ENCODE assay signal across 23 mouse cellular contexts in the genomic region with DNA sequence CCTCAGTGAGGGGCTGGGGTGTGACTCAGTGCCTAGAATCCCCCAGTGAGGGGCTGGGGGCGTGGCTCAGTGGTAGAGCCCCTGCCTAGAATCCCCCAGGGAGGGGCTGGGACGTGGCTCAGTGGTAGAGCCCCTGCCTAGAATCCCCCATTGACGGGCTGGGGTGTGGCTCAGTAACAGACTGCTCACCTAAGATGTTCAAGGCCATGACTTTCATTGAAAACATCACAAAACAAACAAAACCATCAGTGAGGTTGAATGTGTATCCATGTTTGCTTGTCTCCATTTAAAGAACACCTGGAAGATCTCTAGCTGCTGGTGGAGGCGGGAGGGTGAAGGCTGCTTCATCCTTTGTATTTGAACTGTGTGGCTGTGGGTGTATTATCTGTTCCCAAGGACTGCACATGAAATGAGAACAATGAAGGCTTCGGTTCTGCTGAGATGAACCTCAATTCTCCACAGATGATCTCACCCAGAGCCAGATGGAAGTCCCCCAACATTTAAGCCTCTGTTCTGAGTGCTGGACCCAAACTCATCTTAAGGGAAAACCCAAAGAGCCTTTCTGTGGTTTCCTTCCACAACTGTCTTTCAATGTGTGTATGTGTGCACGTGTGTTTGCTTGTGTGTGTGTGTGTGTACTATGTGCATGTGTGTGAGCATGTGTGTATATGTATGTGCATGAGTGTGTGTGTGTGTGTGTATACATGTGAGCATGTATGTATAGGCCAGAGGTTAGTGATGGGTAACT. TPM values are rescaled to one million over a fixed set of nuclear protein-coding genes. Genes with fewer than 3 reads are reported as not detected.
DNase-seq lines count a peak whose midpoint lies in the region; ATAC-seq and TF ChIP-seq lines count a peak whose summit lies in the region.
"Had no signal": no experiment of that assay in that cellular context is flagged by ENCODE, and none has a peak within 500 bp of the region (broad histone marks: within the 10 kb centered on the region; RNA-seq: fewer than 3 reads in every experiment).

No protein-coding gene starts in this region.

- WGBS in olfactory bulb, adult 2 months, result 57% methylated on average over 6 of the region's 6 CpGs
- 65% methylated on average over 6 of the region's 6 CpGs for WGBS in neural tube, embryonic 15.5 days

- DNase-seq in CH12.LX (ENCODE audit: extremely low read depth) (no peak), ES-CJ7 (ENCODE audit: low read depth, low spot score) (peak; percentile 95), ZHBTc4 (ENCODE audit: low read depth, low spot score) (peak; percentile 92)
- no peak for DNase-seq in spleen, adult 12 weeks (ENCODE audit: low spot score)
- DNase-seq: adrenal gland, adult 2 months; adrenal gland, postnatal 10 days; adrenal gland, postnatal 25 days; B cell, adult 2 months; cerebellum, adult 11-12 months; cerebellum, adult 2 months; cerebellum, adult 9-10 months; cerebellum, postnatal 10 days; cerebellum, postnatal 25 days; forebrain, postnatal 0 days had no signal

- H3K36me3 ChIP-seq in CH12.LX (replicated peaks in 1 of 2; ENCODE audit: control insufficient read depth in 1 of 2, insufficient read depth in 1 of 2, low read length in 1 of 2), result peaks cover 0 to 1% of the 10 kb centered on the region in 2 experiments
- H3K36me3 ChIP-seq in neural tube, embryonic 15.5 days, result no peaks in the 10 kb centered on the region
- H3K36me3 ChIP-seq: embryonic facial prominence, embryonic 12.5 days; forebrain, embryonic 15.5 days had no signal

- peaks cover 9% of the 10 kb centered on the region for H3K79me2 ChIP-seq in CH12.LX (replicated peaks; ENCODE audit: control insufficient read depth, extremely low read depth, insufficient read depth, poor library complexity, severe bottlenecking)

- no peak overlapping the region for H3K9ac ChIP-seq in CH12.LX (ENCODE audit: insufficient read depth, low read depth)
- H3K9ac ChIP-seq in neural tube, embryonic 15.5 days (replicated peaks), result no peak overlapping the region
- H3K9ac ChIP-seq: embryonic facial prominence, embryonic 12.5 days; forebrain, embryonic 13.5 days; forebrain, embryonic 15.5 days; forebrain, postnatal 0 days had no signal

- no peak for TF ChIP-seq RAD21 in CH12.LX (IDR thresholded peaks at IDR 0.05; ENCODE audit: low read depth, low read length)

- TF ChIP-seq EP300 in CH12.LX (IDR thresholded peaks at IDR 0.05; ENCODE audit: low read length), result peak; percentile 73; the same call in 1 of the 2 replicates

- in situ Hi-C loops in CH12.LX (cut with MboI; ENCODE audit: low pct_ligation_motif_present, low pct_unique_long_range_greater_than_20kb, low sequenced_read_pairs), result no loop called here

- H3K4me3 ChIP-seq in CH12.LX (replicated peaks in 1 of 3; ENCODE audit: low read depth in 2 of 3, low read length in 2 of 3, poor library complexity in 1 of 3), result no peak overlapping the region
- no peak overlapping the region for H3K4me3 ChIP-seq in olfactory bulb, adult 2 months (ENCODE audit: insufficient read depth, low read depth, low read length)
- H3K4me3 ChIP-seq in neural tube, embryonic 15.5 days (replicated peaks), result no peak overlapping the region
- H3K4me3 ChIP-seq: embryonic facial prominence, embryonic 10.5 days; embryonic facial prominence, embryonic 12.5 days; forebrain, embryonic 13.5 days; forebrain, embryonic 15.5 days had no signal

- TF ChIP-seq CTCF in CH12.LX (conservative IDR thresholded peaks at IDR 0.05 in 1 of 2, IDR thresholded peaks at IDR 0.05 in 1 of 2; ENCODE audit: low read depth in 2 of 2, low read length in 2 of 2), result no peak
- TF ChIP-seq CTCF in olfactory bulb, adult 2 months (IDR thresholded peaks at IDR 0.05; ENCODE audit: insufficient read depth, low read depth, low read length), result no peak

- dilution Hi-C loops in CH12.LX (cut with MboI; ENCODE audit: extremely low pct_ligation_motif_present, extremely low pct_unique_long_range_greater_than_20kb, low sequenced_read_pairs), result no loop called here

- H3K27ac ChIP-seq in CH12.LX (ENCODE audit: insufficient read depth, low read depth), result peak overlapping the region; percentile 33; the same call in 1 of the 2 replicates
- H3K27ac ChIP-seq in olfactory bulb, adult 2 months (ENCODE audit: insufficient read depth, low read depth, low read length), result 0 out of 2 replicates have a peak overlapping the region, but pooled peaks have one; percentile 16
- no peak overlapping the region for H3K27ac ChIP-seq in neural tube, embryonic 15.5 days (replicated peaks)
- H3K27ac ChIP-seq: embryonic facial prominence, embryonic 10.5 days; embryonic facial prominence, embryonic 12.5 days; forebrain, embryonic 13.5 days; forebrain, embryonic 15.5 days had no signal

- H3K27me3 ChIP-seq in CH12.LX (replicated peaks), result peaks cover 12% of the 10 kb centered on the region
- no peaks in the 10 kb centered on the region; the same call in 1 of the 2 replicates for H3K27me3 ChIP-seq in neural tube, embryonic 15.5 days (replicated peaks)
- H3K27me3 ChIP-seq: embryonic facial prominence, embryonic 12.5 days; forebrain, embryonic 15.5 days had no signal

- no peak for TF ChIP-seq POLR2A in CH12.LX (IDR thresholded peaks at IDR 0.05; ENCODE audit: low read depth, low read length)
- no peak for TF ChIP-seq POLR2A in olfactory bulb, adult 2 months (IDR thresholded peaks at IDR 0.05; ENCODE audit: insufficient read depth, low read depth, low read length)

- H3K9me3 ChIP-seq in CH12.LX (replicated peaks; ENCODE audit: low read length), result peaks cover 11% of the 10 kb centered on the region
- no peaks in the 10 kb centered on the region for H3K9me3 ChIP-seq in neural tube, embryonic 15.5 days (replicated peaks)
- H3K9me3 ChIP-seq: embryonic facial prominence, embryonic 10.5 days; embryonic facial prominence, embryonic 12.5 days; forebrain, embryonic 13.5 days; forebrain, embryonic 15.5 days had no signal

- peaks cover 48 to 84% of the 10 kb centered on the region in 2 experiments for H3K4me1 ChIP-seq in CH12.LX (ENCODE audit: control insufficient read depth in 1 of 2, insufficient read depth in 2 of 2)
- peaks cover 2% of the 10 kb centered on the region; the same call in 1 of the 2 replicates for H3K4me1 ChIP-seq in olfactory bulb, adult 2 months (ENCODE audit: control insufficient read depth, insufficient read depth, low read length)
- peaks cover 7% of the 10 kb centered on the region; the same call in 1 of the 2 replicates for H3K4me1 ChIP-seq in neural tube, embryonic 15.5 days

- no peak overlapping the region; the same call in none of the 2 replicates for H3K4me2 ChIP-seq in CH12.LX (ENCODE audit: insufficient read depth, low read depth, poor library complexity, severe bottlenecking)
- no peak overlapping the region for H3K4me2 ChIP-seq in neural tube, embryonic 15.5 days
- H3K4me2 ChIP-seq: embryonic facial prominence, embryonic 12.5 days; forebrain, embryonic 13.5 days; forebrain, embryonic 15.5 days had no signal

- no peak for ATAC-seq in megakaryocyte-erythroid progenitor cell, adult 5-6 weeks (replicated peaks; ENCODE audit: low FRiP score, low TSS enrichment, poor library complexity, severe bottlenecking)
- ATAC-seq in neural tube, embryonic 15.5 days (ENCODE audit: low FRiP score), result no peak
- ATAC-seq: CD4-positive, CD25-positive, alpha-beta regulatory T cell, adult 4 months; forebrain, embryonic 13.5 days; forebrain, embryonic 15.5 days; forebrain, postnatal 0 days had no signal

TF ChIP-seq in CH12.LX, 34 proteins besides CTCF, POLR2A, EP300 and RAD21 (continues in another document):
- TF ChIP-seq ZNF384 (IDR thresholded peaks at IDR 0.05; ENCODE audit: low read depth, low read length), result no peak
- TF ChIP-seq MAFK (IDR thresholded peaks at IDR 0.05; ENCODE audit: insufficient replicate concordance, low read length), result 0 out of 2 replicates have a peak, but pooled peaks have one; percentile 11
- peak; percentile 78 for TF ChIP-seq MAX (IDR thresholded peaks at IDR 0.05; ENCODE audit: low read length)
- no peak for TF ChIP-seq E2F4 (IDR thresholded peaks at IDR 0.05; ENCODE audit: insufficient replicate concordance, low read depth, low read length)
- TF ChIP-seq GABPA (IDR thresholded peaks at IDR 0.05; ENCODE audit: insufficient replicate concordance, low read depth, low read length), result no peak
- no peak for TF ChIP-seq POLR2AphosphoS2 (IDR thresholded peaks at IDR 0.05; ENCODE audit: low read depth, low read length)
- TF ChIP-seq ZMIZ1 (IDR thresholded peaks at IDR 0.05; ENCODE audit: low read depth, low read length), result no peak
- no peak for TF ChIP-seq ZKSCAN1 (IDR thresholded peaks at IDR 0.05; ENCODE audit: borderline replicate concordance, low read depth, low read length)
- 0 out of 2 replicates have a peak, but pooled peaks have one; percentile 25 for TF ChIP-seq JUND (conservative IDR thresholded peaks at IDR 0.05; ENCODE audit: low read depth, low read length)
- no peak for TF ChIP-seq USF1 (IDR thresholded peaks at IDR 0.05; ENCODE audit: low read depth, low read length)
- peak; percentile 57 for TF ChIP-seq IRF4 (IDR thresholded peaks at IDR 0.05; ENCODE audit: low read depth, low read length)
- no peak for TF ChIP-seq NELFE (IDR thresholded peaks at IDR 0.05; ENCODE audit: low read depth, low read length)
- TF ChIP-seq ETS1 (conservative IDR thresholded peaks at IDR 0.05; ENCODE audit: low read depth, low read length), result peak; percentile 78
- TF ChIP-seq MYC (IDR thresholded peaks at IDR 0.05; ENCODE audit: low read depth, low read length), result peak; percentile 46; the same call in 1 of the 2 replicates
- TF ChIP-seq ELF1 (IDR thresholded peaks at IDR 0.05; ENCODE audit: low read depth, low read length), result no peak

RNA-seq across cellular contexts. Expression of a gene that starts 3.0 kb away (rescaled TPM):
- 51.7 and 65.3 TPM in 2 replicates for total RNA-seq in CH12.LX (2012; rRNA removed)
- total RNA-seq in CH12.LX (2014; rRNA removed), result 18.2 and 19.7 TPM in 2 replicates
- polyA plus RNA-seq in CH12.LX (2012; ENCODE audit: insufficient read length, low read depth), result 70.4 and 75.7 TPM in 2 replicates
- not detected in 2 replicates for polyA plus RNA-seq in olfactory bulb, adult 2 months (2012; ENCODE audit: insufficient read depth, insufficient read length, low replicate concordance, missing spikeins)
- 0.17 TPM in 1 of 2 replicates, not detected in the other for total RNA-seq in megakaryocyte-erythroid progenitor cell, adult 5-6 weeks (2014; fragmentation: Nextera tagmentation)
- total RNA-seq in megakaryocyte-erythroid progenitor cell, adult 5-6 weeks (2017), result 0.11 TPM in 1 of 2 replicates, not detected in the other
- polyA plus RNA-seq in neural tube, embryonic 15.5 days (2015; fragmentation: Nextera tagmentation; extraction: Ambion mirVana), result 385 and 432 TPM in 2 replicates
- total RNA-seq: MEL had no signal

RNA-seq across cellular contexts. Expression of a gene that starts 50.6 kb away (rescaled TPM):
- total RNA-seq in CH12.LX (2012; rRNA removed) (4,756 and 5,246 TPM in 2 replicates), CH12.LX (2014; rRNA removed) (3,882 and 4,152 TPM in 2 replicates)
- polyA plus RNA-seq in CH12.LX (2012; ENCODE audit: insufficient read length, low read depth), result 3,023 and 5,048 TPM in 2 replicates
- 1,129 and 2,319 TPM in 2 replicates for polyA plus RNA-seq in olfactory bulb, adult 2 months (2012; ENCODE audit: insufficient read depth, insufficient read length, low replicate concordance, missing spikeins)
- total RNA-seq in megakaryocyte-erythroid progenitor cell, adult 5-6 weeks (2014; fragmentation: Nextera tagmentation), result 1,959 and 3,523 TPM in 2 replicates
- 1,717 and 2,932 TPM in 2 replicates for total RNA-seq in megakaryocyte-erythroid progenitor cell, adult 5-6 weeks (2017)
- polyA plus RNA-seq in neural tube, embryonic 15.5 days (2015; fragmentation: Nextera tagmentation; extraction: Ambion mirVana), result 12,525 and 12,918 TPM in 2 replicates

Comparison
In these comparisons a context has a peak if more than half of its experiments do, and no peak if none do; other contexts are left out.
1. DNase-seq: peak in ES-CJ7 (single experiment) and ZHBTc4 (single experiment); none in CH12.LX (single experiment) and spleen, adult 12 weeks (single experiment).